Mouse (Mus musculus) CD4-positive, CD25-positive, alpha-beta regulatory T cell, adult 4 months (primary cell): ENCODE data around the gene Sf3b2. TPM values are rescaled to one million over a fixed set of nuclear protein-coding genes. Genes with fewer than 3 reads are reported as not detected.
"Not testable (repeated sequence)": the region's sequence is repeated elsewhere in the genome, so short reads cannot be mapped to it uniquely, and the experiment has no call there.

ENCODE experiments used
- ATAC-seq: one replicate; pipeline ENCODE4 v1.8.0; 2017
- polyA plus RNA-seq, 2 experiments: library from polyadenylated mRNA; unstranded; fragments of 100-300 nt; shearing (Covaris generic); gene quantifications; one replicate each; pipeline ENCODE4 v1.2.1; 2017

Gene Sf3b2
- polyA plus RNA-seq, 2 experiments from 2014 or later, result 341 to 465 TPM

DNA sequence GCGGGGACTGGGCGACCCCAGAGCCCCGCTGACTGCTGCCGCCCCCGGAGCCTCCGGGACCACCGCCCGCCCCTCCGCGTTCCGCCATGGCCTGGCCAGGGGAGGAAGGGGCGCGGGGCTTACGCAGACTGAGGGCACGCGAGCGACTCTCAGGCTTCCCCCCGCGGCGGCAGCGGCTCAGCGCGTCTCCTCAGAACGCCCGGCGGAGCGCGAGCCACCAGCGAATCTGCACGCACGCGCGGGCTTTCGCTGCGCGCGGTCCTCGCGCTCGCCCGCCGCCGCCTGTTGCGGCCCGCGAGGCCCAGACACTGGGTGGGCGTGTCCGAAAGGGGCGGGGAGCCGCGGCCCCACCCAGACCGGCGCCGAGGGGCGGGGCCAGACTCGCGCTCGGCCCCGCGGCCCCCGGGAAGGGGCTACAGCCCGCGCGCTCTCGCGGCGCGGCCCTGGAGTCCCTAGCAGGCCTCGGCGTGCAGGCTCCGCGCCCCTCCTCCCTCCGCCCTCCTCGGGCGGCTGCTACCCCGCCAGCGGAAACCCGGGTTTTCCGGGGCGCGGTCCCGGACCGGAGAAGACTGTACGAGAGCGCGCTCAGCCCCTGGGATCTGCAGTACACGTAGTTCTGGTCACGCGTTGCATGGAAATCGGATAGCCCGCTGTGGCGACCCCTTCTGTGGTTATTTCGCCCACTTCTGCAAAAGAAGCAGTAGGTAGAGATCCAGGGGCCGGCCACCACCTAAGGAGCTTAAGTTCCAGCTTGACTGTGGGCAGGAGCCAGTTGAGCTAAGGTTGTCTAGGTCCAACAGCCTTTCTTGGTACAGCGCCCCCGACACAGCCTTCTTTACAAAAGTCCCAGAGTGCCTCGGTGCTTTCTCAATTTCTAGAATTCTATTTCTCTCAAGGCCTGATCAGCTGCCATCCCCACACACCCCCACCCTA is 22.2 kb downstream of the Sf3b2 start, which contains the start of gene Pacs1:
Gene Pacs1 (minus strand): TSS at position 319 of the 933 bp plus-strand sequence.
- ATAC-seq, result peak; percentile 88

GRCm38 (mm10) chr19:5272326-5272795 is 22.9 kb downstream of the Sf3b2 start:
- no peak for ATAC-seq

DNA sequence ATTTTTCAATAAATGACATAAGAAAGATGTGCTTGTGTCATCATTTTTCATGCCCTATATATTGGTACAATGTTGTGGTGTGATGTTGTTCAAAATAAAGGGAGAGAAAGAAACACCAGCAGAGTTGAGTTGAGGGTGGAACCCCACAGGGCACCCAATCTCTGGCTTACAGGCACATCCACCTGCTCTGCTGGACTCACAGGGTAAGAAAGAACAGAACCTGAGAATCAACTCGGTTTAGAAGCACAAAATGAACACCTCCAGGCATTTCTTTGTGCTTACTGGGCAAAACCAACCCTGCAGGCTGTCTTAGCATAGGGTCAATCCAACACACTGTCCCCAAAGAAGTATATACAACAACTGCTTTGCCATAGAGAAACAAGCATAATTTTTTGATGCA is 23.8 kb downstream of the Sf3b2 start:
- ATAC-seq, result no peak

GRCm38 (mm10) chr19:5269392-5269791 is 25.9 kb downstream of the Sf3b2 start:
- ATAC-seq, result no peak

DNA sequence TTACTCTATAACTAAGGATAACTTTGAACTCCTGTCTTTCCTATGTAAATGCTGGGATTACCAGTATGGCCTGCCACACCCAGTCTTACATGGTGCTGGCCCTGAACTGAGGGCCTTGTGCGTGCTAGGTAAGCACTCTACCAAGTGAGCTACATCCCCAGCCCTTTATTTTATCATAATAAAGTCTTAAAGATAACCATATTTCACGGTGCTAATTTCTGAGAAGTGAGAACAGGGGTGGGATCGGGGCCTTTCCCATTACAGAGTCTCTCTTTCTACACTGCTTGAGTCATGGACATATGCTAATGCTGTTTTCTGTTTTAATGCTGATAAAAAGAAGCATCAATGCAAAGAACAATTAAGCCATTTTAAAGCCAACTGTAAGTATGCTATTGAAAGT is 26.4 kb downstream of the Sf3b2 start:
- ATAC-seq, result no peak

GRCm38 (mm10) chr19:5268017-5268416 is 27.2 kb downstream of the Sf3b2 start:
- ATAC-seq, result no peak

DNA sequence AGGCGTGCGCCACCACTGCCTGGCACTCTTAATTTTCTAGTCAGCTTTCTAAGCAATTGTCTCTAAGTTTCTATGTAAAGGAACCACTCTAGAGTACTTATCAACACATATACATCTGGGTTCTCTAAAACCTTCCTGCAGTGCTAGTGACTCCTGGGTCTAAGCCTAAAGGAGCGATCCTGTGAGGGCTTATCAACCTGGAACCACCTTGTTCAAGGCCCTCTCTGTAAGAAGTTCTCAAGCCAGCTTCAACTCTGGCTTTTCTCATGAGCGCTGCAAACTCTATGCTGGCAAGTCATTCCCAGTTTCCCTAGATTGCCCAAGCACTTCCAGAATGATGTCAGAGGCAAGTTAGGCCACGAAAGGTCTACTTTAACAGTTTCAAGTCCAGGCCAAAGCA is 28.2 kb downstream of the Sf3b2 start:
- no peak for ATAC-seq

DNA sequence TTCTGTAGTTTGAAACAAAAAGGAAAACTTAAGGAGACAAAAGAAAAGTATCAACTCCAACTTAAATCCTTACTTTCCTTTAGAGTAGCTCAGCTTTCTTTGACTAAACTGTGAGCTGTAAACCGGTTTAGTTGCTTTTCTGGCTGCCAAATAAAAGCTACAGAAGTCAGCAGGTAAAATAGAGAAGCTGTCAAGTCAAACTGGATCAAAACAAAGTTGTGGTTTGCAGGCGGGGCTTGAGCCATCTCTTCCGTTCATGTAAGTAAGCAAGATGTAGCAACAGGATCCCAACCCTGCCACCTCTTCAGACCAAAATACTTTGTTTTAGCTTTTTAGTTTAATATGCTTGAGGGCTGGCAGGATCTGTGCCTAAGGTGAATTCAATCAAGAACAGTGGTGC is 38.1 kb downstream of the Sf3b2 start:
- ATAC-seq, result peak; percentile 95

DNA sequence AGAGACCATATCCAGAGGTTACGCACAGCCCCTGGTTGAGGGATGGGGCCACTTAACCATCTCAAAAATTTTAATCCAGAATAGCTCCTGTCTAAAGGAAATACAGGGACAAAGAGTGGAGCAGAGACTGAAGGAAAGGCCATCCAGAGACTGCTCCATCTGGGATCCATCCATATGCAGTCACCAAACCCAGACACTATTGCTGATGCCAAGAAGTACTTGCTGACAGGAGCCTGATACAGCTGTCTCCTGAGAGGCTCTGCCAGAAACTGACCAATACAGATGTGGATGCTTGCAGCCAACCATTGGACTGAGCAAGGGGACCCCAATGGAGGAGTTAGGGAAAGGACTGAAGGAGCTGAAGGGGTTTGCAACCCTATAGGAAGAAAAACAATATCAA is 58.3 kb downstream of the Sf3b2 start:
- not testable (repeated sequence) for ATAC-seq

DNA sequence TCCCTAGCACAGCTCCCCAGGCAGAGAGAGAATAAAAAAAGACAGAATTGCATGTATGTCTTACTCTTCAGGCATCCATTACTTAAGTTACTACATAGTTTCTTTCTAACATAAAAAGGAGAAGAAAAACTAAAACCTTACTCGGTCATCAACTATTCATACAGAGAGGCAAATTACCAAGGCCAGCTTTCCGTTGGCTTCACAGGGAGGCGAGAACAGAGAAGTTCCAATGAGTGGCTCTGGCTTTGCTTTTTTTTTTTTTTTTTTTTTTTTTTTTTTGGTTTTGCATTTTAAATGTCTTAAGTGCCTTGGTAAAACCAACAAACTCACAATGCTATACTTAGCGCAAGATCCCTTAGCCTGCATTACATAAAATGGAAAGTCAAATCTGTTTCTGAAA is 62.6 kb downstream of the Sf3b2 start:
- ATAC-seq, result no peak

- no peak for ATAC-seq
Measured at GRCm38 (mm10) chr19:5230110-5230509, 65.1 kb downstream of the Sf3b2 start.

DNA sequence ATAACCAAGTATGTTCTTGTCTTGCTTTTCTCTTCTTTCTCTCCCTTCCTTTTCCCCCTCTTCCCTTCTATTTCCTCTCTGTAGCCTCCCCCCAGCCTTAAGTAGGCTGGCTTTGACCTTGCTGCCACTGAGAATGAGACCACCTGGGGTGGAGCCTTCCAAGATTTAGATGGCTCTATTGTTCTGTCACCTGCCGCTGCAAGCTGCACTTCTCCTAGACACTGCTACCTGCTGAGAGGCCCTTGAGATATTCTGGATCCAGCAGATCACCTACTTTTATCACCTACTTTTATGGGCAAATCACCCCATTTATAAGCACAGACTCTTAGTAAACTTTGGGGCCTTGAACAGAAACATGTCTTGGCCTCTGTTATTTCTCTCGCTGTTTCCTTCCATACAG is 70.6 kb downstream of the Sf3b2 start:
- ATAC-seq, result no peak

GRCm38 (mm10) chr19:5224077-5224476 is 71.2 kb downstream of the Sf3b2 start:
- no peak for ATAC-seq

Other genes starting within 250 kb of the Sf3b2 start
- gene Rin1, start 245.0 kb downstream of the Sf3b2 start, polyA plus RNA-seq, result under 1 TPM; 0.14 to 0.17 TPM
- not detected for gene Cd248, start 227.4 kb downstream of the Sf3b2 start, polyA plus RNA-seq
- gene Tmem151a, start 209.9 kb downstream of the Sf3b2 start, polyA plus RNA-seq, result not detected
- 10 to 100 TPM; 58.1 to 67.8 TPM for gene Yif1a, start 206.9 kb downstream of the Sf3b2 start, polyA plus RNA-seq
- under 1 TPM in 1 of 2 experiments, not detected in 1; 0.55 TPM for gene Cnih2, start 196.9 kb downstream of the Sf3b2 start, polyA plus RNA-seq
- 100 to 1,000 TPM in 1 of 2 experiments, 10 to 100 TPM in 1; 91.1 to 113 TPM for gene Rab1b, start 188.4 kb downstream of the Sf3b2 start, polyA plus RNA-seq
- 1 to 10 TPM; 4.3 to 5.0 TPM for gene Klc2, start 176.9 kb downstream of the Sf3b2 start, polyA plus RNA-seq
- 10 to 100 TPM; 16.5 to 21.9 TPM for gene Pacs1, start 22.3 kb downstream of the Sf3b2 start, polyA plus RNA-seq
- under 1 TPM in 1 of 2 experiments, not detected in 1; 0.15 TPM for gene Gal3st3, start 2.9 kb upstream of the Sf3b2 start, polyA plus RNA-seq
- not detected for gene Catsper1, start 40.3 kb upstream of the Sf3b2 start, polyA plus RNA-seq
- gene Cst6, start 54.1 kb upstream of the Sf3b2 start, polyA plus RNA-seq, result 1 to 10 TPM; 2.7 to 3.2 TPM
- 10 to 100 TPM; 46.1 to 57.1 TPM for gene Eif1ad, start 71.3 kb upstream of the Sf3b2 start, polyA plus RNA-seq
- gene Banf1, start 71.7 kb upstream of the Sf3b2 start, polyA plus RNA-seq, result 100 to 1,000 TPM; 246 to 256 TPM
- 10 to 100 TPM; 18.1 to 30.1 TPM for gene Sart1, start 93.2 kb upstream of the Sf3b2 start, polyA plus RNA-seq
- gene Tsga10ip, start 107.1 kb upstream of the Sf3b2 start, polyA plus RNA-seq, result not detected
- 10 to 100 TPM; 56.0 to 57.2 TPM for gene Drap1, start 129.5 kb upstream of the Sf3b2 start, polyA plus RNA-seq
- 10 to 100 TPM; 20.8 to 28.7 TPM for gene AI837181, start 129.7 kb upstream of the Sf3b2 start, polyA plus RNA-seq
- gene Fosl1, start 152.1 kb upstream of the Sf3b2 start, polyA plus RNA-seq, result not detected
- under 1 TPM; 0.48 to 0.83 TPM for gene Ccdc85b, start 162.4 kb upstream of the Sf3b2 start, polyA plus RNA-seq
- gene Fibp, start 165.2 kb upstream of the Sf3b2 start, polyA plus RNA-seq, result 100 to 1,000 TPM in 1 of 2 experiments, 10 to 100 TPM in 1; 86.2 to 159 TPM
- gene Ctsw, start 173.1 kb upstream of the Sf3b2 start, polyA plus RNA-seq, result 100 to 1,000 TPM; 136 to 191 TPM
- gene Efemp2, start 178.5 kb upstream of the Sf3b2 start, polyA plus RNA-seq, result 1 to 10 TPM; 1.5 to 4.6 TPM
- gene Mus81, start 192.9 kb upstream of the Sf3b2 start, polyA plus RNA-seq, result 10 to 100 TPM; 44.8 to 51.5 TPM
- gene Cfl1, start 195.0 kb upstream of the Sf3b2 start, polyA plus RNA-seq, result 1,000 to 10,000 TPM; 1,977 to 2,151 TPM
- not detected for gene 1700020D05Rik, start 208.3 kb upstream of the Sf3b2 start, polyA plus RNA-seq
- gene Snx32, start 215.1 kb upstream of the Sf3b2 start, polyA plus RNA-seq, result 10 to 100 TPM; 20.2 to 23.6 TPM